Mouse (Mus musculus): ENCODE data around the gene Ngfr.
A peak's percentile ranks its signal among the peaks of the same experiment; 100 is the strongest.

Ngfr gene

DNA sequence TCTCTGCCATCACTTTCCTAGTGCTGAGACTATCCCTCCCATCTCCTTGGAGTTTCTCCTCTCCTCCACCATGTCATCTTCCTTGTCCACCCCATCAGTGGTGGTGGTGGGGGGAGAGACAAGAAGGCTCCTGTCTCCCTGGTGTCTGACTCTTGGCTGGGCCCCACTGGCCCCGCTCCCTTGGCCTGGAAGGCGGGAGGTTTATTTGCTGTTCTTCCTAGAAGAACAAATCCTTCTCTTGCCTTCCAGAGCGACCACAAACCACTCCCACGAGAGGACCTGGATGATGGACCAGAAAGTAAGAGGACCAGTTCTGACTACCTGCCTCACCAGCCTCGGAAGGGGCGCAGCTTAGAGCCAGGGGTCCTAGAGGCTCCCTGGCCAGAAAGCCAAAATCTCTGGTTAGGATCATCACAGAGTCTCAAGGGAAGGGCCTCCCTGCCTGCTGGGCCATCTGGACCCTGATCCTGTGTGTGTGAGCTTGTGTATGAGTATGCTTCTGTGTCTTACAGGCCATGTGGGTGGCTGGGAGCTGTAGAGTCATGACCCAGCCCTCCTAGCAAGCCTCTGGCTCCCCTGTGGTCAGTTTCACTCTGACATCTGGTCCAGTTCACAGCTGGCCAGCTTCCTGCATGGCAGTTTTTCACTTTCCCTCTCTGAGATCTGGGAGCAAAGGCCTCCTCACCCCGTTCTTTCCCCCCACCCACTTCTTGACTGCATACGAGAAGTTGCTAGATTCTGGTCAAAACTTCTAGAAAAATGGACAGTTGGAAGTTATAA is 19.4 kb downstream of the Ngfr start:
- no peak for DNase-seq (ENCODE audit: low read depth, low spot score)

DNA sequence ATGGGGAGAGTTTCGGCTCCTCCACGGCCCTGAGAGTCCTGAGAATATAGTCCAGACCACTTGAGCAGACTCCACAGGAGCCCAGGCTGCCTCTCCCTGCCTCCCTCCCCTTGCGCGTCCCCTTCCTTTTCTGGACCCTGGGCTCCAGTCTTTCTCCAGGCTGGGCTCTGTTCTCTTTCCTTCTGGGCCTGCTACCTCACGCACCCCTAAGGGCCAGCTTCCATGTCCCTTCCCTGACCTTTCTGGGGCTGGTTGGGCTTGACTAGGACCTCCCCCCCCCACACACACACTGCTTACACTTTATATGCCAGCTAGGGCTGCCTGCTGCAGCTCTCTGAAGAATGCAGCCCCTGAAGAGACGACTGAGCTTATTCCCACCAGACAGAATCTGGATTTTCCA is 20.2 kb downstream of the Ngfr start:
- no peak for DNase-seq (ENCODE audit: low read depth, low spot score)

DNA sequence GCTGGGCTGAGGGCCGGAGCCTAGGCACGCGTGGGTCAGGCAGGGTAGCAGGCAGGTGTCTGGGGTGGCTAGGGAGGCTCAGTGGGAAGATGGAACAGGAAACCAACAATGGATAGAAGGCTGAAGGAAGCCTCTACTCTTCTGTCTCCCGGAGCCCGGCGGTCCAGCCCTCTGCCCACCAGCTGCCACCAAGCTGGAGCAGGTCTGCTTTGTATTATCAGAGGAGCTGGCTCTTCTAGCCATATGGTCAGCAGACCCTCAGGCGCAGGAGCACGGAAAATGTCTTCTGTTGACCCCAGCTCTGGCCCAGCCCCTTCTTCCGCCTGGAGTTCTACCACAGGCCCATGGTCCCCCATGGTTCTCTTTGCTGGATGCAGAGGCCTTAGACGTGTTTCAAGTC is 22.2 kb downstream of the Ngfr start:
- DNase-seq (ENCODE audit: low read depth, low spot score) = no peak

DNA sequence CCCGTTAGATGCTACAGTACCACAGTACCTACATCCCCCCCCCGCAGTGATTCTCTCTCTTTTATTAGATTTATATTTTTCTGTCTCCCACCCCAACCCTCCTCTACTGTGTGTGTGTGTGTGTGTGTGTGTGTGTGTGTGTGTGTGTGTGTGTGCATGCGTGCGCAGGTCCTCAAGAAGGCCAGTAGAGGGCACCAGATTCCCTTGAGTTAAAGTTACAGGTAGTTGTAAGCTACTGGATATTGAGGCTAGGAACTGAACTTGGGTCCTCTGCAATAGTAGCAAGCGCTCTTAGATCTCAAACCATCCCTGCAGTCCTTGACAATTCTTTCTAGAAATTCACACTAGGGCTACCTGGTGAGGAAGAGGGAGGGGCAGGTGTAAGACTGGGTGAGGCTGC is 23.7 kb downstream of the Ngfr start:
- DNase-seq (ENCODE audit: low read depth, low spot score) = peak; percentile 64

DNA sequence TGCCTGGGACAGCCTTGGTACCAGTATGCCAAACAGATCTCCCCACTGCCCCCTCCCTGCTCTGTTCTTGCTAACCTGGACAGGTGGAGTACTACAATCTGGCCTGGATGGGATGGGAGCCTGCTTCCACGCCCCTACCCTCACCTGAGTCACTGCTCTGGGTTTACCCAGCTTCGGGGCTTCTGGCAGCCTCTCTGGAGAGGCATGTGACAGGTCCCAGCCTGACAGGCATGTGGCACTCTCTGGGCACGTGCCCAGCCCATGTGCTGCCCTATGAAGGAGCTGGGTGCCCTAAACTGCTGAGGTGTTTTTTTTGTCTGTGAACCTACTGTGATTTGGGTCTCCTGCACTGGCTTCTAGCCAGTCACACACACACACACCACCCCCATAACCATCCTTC is 26.8 kb downstream of the Ngfr start:
- DNase-seq (ENCODE audit: low read depth, low spot score) = no peak

DNA sequence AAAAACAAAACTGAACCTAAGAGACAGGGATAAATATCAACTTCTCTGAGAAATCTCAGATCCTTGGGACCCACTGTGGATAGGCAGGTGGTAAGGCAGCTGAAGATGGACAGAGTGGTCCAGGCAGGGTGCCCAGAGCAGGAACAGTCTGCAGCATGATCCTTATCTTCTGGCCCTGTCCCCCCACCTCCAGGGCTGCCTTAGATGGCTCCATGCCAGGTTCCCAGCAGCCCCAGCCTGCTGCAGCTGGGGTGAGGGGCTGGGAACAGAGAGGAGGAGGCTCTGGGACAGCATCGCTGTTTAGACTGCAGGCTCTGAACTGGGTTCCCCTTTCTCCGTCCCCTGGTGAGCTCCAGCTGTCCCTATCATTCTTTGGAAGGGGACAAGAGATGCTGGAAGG is 27.8 kb downstream of the Ngfr start:
- DNase-seq (ENCODE audit: low read depth, low spot score) = no peak

DNA sequence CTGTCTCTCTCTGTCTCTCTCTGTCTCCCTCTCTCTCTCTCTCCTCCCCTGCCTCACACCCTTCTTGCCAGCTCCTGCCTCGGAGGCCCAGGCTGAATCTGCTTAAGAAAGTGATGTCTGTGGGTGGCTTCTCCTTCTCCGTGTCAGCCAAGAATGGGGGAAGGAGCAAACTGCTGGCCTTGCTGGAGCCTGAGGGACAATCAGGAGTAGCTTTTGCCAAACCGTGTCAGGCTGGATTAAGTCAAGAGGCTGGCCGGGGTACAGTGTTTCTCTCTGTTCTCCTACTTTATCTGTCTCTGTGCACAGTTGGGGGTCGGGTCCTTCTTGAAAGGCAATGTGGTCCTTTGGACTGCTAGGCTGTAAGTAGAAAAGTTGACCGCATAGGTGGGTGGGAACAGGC is 29.8 kb downstream of the Ngfr start:
- no peak for DNase-seq (ENCODE audit: low read depth, low spot score)

DNA sequence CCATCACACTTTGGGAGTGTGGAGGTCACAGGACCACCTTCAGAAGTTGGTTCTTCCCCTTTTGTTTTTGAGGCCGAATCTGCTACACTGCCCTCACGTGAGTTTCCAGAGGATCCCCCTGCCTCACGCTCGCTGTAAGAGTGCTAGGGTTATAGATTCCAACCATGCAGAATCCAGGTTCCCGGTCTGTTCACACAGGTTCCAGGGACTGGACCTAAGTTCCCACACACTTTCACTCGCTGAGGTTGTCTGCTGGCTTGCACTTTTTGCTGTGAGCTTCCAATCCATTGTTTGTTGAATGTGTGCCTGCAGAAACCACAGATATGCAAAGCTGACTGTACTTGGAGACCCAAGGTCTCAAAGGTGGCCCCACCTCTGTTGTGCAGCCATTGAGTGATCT is 30.5 kb downstream of the Ngfr start:
- peak; percentile 75 for DNase-seq (ENCODE audit: low read depth, low spot score)

DNA sequence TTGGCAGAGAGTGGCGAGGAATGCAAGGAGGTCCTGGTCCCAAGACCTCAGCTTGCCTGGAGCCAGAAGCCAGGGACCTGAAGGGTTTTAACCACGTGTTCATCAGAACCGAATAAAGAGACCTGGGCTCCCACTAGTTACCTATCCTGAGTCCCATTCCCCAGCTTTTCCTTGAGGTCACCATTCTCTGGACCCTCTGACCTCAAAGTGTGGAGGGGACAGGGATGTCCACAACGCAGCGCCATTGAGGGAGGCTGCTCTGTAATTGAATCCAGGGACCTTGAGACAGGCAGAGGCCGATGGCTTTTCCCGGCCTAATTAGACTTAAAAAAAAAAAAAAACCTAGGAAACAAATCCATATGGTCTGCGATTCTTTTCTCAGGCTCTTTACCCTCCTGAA is 32.3 kb downstream of the Ngfr start:
- no peak for DNase-seq (ENCODE audit: low read depth, low spot score)

DNA sequence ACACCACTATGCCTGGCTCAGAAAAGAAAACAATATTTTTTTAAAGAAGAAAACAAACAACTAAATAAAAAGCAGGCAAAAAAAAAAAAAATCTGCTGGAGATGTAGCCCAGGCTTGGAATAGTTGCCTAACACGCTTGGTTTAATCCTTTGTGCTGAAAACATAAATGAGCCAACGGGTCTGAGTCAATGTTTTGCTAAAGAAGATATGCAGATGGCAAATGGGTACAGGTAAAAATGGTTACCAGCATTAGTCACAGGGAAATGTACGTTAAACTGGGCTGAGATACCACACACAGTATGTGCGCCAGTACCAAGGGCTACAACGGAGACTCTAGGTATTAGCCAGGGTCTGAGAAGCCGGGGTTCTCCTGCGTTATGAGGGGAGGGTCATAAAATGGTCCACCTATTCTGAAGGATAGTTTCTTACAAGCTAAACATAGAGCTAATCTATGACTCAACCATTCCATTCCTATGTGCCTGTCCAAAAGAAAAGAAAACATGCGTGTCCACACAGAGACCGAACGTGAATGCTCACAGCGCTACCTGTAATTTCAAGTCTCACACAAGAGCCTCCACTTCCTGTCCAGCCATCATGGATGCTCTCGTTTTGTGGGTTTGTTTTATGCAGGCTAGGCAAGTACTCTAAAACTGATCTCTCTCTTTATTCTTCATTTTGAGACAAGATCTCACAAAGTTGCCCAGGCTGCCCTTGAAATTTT is 37.1 kb downstream of the Ngfr start:
- DNase-seq (ENCODE audit: low read depth, low spot score) = no peak

DNA sequence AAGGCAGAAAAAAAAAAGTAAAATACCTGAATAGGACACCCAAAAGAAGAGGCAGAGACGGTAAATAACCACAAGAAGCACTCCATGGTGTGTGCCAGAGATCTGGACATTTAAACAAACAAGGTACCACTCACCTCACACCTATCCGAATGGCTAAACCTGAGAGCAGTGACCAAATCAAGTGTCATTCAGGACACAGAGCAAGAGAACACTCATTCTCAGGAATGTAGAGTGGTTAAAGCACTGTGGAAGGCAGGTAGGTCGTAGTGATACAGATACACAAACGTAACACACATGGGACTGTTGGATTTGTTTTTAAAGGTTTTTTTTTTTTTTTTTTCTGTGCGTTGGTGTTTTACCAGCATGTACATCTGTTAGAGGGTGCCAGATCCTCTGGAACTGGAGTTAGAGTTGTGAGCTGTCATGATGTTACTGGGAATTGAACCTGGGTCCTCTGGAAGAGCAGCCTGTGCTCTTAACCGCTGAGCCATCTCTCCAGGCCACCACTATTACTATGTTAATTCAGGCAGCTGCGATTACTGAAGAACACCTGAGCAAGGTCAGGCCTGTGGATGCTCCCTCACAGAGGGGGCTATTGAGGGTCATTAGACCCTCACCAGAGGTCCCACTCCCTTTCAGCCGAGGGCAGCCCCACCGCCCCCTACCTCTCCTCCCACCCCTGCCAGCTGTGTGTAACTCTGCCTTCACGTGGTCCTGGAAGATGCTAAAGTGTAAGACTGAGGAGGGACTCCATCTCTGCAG is 41.3 kb downstream of the Ngfr start:
- peak; percentile 76 for DNase-seq (ENCODE audit: low read depth, low spot score)

DNA sequence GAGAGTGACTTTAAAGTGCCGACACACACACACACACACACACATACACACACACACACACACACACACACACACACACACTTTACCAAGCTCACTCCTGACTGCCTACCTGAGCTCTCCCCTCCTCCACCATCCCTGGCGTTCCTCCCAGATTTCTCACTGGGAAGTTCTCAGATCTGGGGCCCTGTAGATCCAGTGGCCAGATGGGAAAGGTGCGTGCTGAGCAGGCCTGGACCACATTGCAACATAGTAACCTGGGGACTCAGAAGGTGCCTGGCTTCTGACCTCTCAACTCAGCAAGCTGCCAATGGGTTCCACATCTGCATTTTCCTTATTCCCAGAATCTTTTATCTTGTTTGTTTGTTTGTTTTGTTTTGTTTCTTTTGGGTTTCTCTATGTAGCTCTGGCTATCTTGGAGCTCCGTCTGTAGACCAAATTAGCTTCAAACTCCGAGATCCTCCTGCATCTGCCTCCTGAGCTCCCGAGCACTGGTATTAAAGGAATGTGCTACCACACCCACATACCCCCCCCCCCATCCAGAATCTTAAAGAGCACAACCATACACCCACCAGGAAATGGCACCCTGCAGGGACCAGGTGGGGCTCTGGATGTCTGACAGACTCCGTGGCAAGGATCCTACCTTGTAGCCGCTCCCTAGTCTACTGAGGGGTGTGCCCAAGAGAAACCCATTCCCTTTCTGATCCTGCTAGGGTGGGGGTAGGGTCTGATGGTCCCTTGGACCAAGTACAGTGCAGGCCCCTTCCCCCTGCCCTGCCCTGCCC is 42.8 kb downstream of the Ngfr start:
- DNase-seq (ENCODE audit: low read depth, low spot score) = peak; percentile 97

DNA sequence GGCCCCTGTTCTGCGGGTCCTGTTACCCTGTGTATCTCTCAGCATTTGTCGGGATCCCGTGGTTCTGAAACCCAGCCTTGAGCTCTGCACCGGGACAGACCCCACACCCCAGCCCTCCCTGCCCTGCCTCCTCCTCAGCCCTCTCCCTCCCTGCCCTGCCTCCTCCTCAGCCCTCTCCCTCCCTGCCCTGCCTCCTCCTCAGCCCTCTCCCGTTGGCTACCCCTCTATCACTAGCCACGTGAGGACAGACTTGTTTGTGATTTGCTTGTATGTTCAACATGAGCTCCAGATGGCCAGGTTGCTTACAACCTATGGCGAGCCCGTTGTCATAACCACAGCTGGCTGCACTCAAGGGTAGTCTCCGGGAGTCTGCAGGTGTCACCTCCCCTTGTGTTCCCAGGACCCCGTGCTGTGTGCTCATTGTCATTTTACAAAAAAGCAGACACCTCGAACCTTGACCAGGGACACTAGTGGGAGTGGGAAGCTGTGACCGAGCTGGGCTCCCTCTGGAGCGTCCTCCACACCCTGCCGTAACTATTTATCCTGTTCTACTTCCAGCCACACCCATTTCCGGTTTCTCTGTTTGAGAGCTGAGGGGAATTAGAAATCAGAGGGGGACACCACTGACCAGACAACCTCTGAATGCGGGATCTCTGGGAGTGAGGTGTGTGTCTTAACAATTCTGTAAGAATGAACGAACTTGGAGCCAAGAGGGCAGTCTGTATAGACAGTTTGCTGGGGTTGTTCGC is 46.7 kb downstream of the Ngfr start:
- DNase-seq (ENCODE audit: low read depth, low spot score) = peak; percentile 74

DNA sequence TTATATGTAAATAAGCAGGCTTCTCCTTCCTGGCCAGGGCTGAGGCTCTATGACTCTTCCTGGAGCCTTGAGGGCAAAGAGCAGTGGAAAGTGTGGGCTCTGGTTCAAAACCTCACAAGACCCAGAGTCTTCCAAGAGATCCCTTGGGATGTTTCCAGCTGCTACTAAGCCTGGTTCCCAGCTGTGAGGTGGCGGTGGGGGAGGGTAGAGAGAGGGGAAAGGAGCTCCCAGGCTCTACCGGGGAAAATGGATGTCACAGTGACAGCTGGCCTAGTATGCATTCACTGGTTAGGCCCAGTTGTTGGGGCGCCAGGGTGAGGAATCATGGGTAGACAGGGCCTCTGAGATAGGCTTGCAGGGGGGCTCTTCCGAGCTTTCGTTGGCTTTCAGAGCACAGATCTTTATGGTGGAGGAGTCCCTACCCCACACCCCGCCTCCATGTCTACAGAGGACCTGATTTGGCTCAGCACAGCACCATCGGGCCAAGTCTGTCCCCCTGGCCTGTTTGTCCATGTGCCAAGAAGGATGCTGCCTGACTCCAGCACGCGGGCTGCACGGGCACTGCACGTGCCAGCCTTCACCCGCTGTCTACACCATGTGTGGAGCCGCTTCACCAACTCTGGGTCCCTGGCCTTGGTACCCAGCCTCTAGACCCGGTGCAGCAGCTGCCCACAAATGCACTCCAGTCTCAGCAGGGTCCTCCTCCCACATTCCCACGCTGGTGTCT is 49.0 kb downstream of the Ngfr start:
- DNase-seq (ENCODE audit: low read depth, low spot score) = no peak

DNA sequence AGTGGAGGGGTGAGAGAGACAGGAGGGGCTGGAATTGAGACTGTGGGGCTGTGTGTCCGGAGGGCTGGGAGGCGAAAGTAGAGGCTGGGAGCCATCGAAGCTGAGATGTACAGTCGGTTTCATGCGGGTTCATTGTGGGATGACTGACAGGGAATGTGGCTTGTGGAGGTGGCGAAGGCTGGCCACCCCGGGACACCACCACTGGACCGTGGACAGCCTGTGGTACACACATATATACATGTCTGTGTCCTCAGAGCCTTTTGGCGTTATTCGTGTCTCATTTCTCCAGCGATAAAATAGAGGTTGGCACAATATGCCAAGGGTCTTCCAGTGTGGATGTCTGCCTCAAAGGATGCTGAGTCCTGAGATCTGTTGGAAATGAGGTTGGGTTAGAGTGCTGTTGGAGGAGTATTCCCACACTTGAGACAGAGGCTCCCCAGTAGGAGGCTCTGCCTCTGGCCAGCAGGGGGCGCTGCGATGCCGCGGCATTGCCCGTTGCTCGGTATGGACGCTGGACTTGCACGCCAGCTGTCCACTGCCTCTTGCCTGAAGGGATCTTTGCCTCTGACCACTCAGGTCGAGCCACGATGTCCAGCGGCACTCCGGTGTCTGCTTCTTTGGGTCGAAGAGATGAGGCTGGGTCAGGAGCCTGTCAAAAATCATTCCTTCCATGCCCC is 53.9 kb downstream of the Ngfr start:
- peak; percentile 82 for DNase-seq (ENCODE audit: low read depth, low spot score)

DNA sequence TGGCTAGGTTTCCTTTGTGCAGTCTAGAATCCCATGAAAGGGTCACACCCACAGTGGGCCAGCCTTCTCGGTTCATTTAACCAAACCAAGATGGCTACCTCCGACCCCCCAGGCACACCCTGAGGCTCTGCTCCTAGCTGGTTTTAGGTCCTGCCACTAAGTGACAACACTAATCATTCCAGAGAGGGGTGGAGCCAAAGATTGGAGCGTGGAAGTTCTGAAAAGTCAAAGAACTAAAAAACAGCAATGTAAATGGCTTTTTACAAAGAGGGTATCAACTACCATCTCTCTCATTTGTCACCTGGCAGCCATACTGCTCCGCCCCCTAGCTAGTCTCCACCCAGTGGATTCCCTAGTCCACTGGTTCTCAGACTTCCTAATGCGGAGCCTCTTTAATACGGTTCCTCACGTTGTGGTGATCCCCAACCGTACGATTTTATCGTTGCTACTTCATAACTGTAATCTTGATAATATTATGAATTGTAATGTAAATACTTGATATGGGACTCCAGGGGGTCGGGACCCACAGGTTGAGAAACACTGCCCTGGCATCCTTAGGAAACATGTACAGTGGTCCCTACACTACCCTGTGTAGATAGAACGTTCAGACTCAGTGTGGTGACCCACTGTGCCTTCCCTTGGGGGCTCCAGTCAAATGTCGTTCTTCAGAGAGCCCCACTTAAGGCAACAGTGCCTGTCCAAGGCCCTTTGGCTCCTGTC is 55.0 kb downstream of the Ngfr start:
- DNase-seq (ENCODE audit: low read depth, low spot score) = peak; percentile 90

DNA sequence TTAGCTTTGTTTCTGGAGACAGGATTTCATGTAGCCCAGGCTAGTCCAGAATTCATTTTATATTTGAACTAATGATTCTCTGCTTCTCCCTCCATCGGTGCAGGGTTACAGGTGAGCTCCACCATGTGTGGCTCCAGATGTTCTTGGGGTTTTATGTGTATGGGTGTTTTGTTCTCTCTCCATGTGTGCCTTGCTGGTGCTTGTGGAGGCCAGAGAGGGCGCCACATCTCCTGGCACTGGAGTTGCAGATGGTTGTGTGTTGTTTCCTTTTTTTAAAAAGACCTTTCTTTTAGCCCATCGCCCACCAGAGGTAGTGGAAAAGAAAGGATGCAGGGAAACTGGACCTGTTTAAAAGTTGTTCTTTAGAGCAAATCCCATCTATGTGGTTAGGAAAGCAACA is 59.3 kb downstream of the Ngfr start:
- DNase-seq (ENCODE audit: low read depth, low spot score) = peak; percentile 47

DNA sequence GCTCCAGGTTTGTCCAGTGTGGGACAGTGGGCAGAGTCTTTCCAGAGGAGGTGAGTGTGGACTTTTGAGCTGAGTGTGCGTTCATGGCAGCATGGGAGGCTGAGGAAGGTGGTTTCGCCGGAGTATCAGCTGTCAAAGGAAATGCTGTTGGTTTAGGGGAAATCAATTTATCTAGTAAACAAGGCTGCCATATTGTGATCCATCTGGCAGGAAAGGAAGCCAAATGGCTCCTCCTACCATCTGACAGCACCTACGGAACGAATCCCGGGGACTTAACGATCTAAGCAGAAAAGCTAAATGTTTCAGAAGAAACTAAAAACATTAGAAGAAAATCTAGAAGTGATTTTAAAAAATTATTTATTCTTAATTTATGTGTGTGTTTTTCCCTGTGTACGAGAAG is 60.2 kb downstream of the Ngfr start:
- DNase-seq (ENCODE audit: low read depth, low spot score) = no peak

DNA sequence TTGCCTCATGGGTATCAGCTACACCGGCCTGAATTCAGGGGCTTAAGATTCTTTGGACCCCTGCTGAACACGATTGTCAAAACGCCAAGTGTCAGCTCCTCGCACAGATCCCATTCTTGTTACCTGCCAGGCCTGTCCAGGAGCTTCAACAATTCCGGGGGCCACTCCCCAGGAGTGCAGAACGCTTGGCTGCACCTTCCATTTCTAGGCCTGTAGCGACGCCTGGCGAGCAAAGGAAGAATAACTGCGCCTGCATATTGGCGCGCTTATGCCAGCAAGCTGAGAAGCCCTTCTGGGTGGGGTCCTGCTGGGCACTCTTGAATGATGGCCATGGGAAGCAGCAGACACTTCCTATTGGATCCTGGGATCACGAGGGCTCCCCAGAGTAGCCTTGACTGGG is 66.0 kb downstream of the Ngfr start:
- peak; percentile 86 for DNase-seq (ENCODE audit: low read depth, low spot score)

All from ES-CJ7 (cell line).